Mouse (Mus musculus) bone marrow, adult 2 months (tissue): ENCODE results near the gene Auts2.

Experiments used
- CTCF ChIP-seq: fragments of 200-500 bp; IDR thresholded peaks from 2 replicates; pipeline ENCODE4 v1.5.1; 2011; ENCODE audit warnings: low read length, control low read depth; ENCODE audit not compliant: control insufficient read depth, insufficient read depth
- POLR2A ChIP-seq: fragments of 200-500 bp; IDR thresholded peaks from 2 replicates; pipeline ENCODE4 v1.6.1; 2011; ENCODE audit warnings: low read depth, mild to moderate bottlenecking, control low read depth, low read length, borderline replicate concordance; ENCODE audit not compliant: control insufficient read depth

GRCm38 (mm10) chr5:131913562-131913961, 629.6 kb downstream of the Auts2 start:
- TF ChIP-seq CTCF (no peak), POLR2A (no peak)
